Mouse (Mus musculus) fat pad, adult 2 months (tissue): ENCODE results near the gene Dab2ip.

Experiments used
- DNase-seq: peaks from one replicate; pipeline ENCODE4 v3.0.0-alpha.2; 2011; ENCODE audit warnings: low read depth, low spot score; ENCODE audit errors: extremely low read depth

Gene Dab2ip

DNA sequence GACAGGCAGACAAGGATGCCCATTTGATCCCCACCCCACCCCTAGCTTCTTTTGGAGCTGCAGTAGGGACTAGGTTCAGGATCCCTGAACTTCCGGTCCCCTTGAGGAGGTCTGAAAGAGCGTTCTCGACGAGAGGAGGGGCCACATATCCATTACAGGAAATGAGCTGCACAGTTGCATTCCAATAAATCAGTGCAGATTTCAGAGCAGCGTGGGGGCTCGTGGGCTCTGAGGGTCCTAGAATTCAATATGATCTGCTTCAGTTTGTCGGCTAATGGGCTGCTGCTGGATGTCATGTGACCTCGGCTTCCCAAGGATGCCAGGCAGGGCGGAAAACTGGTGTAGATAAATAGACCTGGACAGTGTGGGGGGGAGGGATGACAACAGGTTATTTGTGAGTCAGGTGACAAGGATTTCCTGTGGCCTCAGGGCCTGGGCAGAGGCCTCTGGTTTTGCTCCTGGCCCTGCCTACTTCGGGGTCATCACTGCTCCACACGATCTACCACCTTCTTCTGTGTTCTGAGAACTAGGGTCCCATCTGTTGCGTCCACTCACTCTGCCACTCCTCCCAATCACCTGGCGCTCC, 181.7 kb downstream of the Dab2ip start:
- no peak for DNase-seq

DNA sequence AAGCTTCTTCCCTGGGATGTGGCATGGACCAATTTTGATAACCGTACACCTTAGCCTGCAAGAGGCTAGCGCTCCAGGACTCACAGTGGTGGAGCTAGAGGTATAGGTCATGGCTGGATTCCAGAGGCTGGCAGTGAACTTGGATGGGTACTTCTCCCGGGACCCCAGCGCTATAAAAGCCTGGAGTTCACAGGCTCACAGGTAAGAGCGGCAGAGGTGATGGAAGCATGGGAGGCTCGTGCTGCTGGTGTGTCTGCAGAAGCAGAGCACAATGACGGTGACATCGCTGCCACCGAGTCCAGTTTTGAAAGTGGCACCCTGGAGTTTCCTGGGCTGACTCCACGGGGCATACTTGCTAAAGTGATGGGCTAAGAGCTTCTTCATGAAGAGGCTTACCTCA, 187.8 kb downstream of the Dab2ip start:
- no peak for DNase-seq

DNA sequence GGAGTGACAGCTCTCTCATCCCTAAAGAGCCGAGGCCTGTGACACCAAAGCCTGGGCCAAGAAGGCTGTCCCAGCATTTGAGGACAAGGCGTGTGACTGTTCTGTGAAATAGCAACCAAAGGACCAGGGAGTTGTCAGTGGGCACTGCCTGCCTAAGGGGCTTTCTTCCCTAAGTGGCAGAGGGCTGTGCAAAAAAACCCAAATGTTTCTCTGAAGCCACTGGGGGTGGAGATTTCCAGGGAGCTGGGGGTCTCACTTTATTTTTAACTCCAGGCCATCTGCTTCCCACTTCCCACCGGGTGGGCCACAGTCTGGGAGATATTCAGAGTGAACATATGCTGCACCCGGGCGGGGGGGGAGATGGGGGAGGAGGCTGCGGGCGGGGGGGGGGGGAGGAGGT, 188.6 kb downstream of the Dab2ip start:
- no peak for DNase-seq

DNA sequence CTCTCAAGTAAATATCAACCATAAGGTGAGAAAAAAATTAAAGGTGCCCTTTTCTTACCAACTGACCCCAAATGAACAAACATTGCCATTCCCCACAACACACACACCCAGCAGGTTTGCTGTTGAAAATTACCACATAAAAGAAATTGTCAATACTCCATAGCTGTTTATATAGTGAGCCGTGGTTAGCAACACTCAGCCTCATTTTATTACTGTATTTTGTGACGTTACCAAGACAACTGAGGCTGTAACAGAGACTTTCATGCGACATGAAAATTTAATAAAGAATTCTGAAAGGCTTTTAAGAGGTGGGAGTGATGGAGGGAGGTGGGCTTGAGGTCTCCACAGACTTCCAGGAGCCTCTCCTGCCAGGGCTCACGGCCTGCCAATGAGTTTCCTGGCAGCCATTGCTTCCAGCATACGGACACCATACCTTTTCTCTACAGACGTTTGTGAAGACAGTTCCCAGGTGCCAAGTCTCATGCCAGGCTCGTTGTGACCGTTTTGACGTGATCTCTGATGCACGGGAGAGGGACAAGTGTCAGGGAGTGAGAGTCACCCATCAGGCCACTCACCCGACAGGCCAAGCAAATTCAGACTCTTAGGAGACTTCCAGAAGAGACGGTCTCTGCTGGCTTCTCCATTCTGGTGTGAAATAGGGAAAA, 189.4 kb downstream of the Dab2ip start:
- no peak for DNase-seq

DNA sequence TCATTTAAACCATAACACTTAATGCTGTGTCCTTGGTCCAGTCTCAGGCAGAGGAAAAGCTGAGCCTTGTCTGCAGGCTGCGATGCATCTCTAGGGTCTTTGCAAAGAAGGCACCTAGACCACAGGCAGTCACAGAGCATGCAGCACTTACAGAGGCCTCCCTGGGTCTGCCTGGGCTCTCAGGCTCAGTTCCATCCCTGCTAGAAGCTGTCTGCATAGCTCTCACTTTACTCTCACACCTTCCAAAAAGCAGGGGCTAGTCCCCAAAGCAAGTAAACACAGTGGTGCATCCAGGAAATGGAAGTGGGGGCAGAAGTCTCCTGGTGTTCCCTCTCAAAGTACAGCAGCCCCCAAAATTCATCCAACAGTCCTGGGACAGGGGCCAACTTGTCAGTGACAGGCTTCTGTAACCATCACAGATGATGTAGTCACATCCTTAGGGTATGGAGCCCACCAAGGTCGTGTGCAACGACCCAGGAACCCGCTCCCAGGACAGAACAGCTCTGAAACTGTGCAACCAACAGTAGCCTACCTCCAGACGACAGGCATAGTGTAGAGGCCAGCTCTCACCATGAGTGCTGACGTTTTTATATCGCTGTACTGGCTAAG, 192.6 kb downstream of the Dab2ip start:
- no peak for DNase-seq

DNA sequence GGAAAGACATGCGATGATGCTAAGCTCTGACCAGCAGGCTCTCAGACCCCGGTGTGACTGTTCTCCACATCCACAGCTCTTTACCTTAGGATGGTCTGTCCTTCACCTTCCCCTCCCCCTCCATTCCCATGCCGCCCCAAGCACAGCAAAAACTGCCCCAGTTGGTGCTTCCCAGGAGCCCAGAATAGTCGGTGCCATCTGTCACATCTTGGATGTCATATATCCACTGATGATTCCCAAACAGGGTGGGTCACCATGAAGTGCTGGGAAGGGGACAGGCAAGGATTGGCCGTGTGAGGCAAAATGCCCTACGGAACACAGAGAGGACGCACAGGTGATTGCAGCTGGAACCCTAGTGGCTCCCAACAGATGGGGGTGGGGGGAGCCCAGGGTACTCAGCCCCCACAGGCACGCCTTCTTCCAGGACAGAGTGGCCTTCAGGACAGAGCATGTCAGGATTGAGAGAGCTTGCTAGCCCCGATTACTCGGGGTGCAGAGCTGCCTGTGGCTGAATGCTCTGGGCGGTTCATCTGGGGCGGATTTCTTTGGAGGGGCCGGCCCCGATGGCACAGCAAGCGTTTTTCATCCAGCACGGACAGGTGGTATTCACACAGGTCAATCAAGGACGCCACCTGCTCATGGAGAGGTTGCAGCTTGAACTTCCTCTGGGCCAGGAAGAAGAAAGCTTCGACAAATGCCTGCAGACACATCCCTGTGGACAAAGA, 193.9 kb downstream of the Dab2ip start:
- DNase-seq = no peak

DNA sequence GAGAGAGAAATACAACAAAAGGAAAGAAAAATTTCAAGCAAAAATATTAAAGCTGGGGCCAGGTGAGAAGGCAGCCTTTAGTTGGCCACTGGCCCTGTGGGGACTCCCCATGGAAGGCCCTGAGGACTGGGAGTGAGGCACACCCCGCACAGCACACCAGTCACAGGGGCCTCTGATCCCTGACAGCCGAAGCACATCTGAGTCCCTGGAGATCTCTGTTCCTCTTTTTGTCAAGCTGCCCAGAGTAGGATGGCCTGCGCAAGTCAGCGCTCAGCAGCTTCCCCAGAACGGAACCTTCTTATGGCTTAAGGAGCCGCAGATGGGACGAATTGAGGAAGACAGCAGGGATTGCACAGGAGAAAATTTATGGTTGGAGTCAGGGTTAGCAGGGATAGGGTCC, 198.4 kb downstream of the Dab2ip start:
- DNase-seq = no peak

DNA sequence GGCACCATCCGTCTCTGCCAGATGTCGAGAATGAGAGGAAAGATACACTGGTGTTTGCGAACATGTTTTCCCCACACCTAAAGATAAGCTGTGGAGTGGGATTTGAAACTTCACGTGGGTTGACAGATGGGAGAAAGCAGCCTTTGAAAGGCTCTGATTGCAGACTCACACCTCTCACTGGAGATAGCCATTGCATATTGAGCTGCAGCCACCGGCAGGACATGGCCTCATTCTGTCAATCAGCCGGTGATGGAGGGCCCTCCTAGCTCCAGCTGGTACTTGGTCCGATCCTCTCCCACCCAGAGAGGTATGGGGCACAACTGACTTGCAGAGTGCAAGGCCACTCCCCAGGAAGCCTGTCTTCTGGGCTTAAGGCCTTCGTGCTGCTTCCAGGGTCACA, 202.3 kb downstream of the Dab2ip start:
- no peak for DNase-seq

DNA sequence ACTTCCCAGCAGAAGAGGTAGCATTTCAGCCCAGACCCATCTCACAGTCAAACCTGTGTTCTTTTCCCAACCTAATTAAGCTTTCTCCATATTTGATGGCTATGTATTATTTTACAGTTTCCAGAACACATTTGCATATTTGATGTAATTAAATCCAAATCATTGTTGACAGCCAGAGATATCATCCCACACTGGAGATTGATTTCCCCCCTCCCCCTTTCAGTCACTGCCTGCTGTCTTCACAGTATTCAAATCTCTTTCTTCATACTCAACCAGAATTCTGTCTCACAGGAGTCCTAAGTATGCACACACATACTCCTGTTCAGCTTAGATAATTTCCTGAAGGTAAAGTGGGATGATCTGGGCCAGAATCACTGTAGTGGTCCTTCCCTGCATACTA, 202.8 kb downstream of the Dab2ip start:
- no peak for DNase-seq

DNA sequence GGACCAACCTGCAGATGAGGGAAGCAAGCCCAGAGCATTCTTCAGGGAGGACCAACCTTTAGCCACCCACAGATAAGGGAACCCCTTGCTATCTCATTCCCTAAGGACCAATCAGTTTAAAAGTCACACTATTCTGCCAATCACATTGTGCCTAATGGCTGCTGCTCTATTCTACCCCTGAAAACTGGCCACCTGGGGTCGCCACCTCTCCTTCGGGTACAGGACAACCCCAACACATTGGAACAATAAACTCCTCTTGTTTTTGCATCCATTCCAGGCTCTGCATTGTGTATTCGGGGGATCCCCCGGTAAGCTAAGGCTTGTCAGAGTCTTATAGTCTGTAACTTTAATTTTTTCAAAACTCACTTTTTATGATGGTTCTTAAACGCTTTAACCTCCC, 203.4 kb downstream of the Dab2ip start:
- no peak for DNase-seq

DNA sequence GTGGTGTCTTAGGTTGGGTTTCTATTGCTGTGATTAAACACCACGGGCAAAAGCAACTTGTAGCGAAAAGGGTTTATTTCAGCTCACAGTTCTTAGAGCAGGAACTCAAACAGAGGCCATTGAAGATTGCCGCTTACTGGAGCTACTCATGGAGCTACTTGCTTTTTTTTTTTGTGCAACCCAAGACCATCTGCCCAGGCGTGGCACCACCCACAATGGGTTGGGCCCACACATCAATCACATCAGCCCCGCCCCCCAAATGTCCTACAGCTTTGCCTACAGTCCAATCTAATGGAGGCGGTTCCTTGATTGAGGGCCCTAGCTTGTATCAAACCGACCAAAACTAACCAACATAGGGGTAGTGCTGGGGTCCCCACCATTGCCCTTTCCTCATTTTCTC, 205.8 kb downstream of the Dab2ip start:
- no peak for DNase-seq

DNA sequence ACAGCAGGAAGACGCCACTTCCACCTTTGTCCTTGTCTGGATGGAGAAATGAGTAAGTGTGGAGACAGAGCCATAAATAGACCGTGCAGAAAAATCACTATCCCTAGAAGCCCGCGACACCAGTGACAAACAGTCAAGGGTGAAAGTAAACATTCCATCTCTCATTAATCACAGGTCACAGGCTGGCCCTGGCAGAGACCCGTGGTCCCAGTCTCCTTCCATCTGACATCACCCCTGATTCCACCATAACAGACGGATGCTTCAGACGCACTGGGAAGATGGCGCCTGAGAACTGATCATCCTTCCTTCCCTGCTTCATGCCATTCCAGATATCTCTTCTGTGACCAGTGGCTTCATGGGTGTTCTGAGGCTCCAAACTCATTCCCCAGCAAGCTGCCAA, 206.3 kb downstream of the Dab2ip start:
- DNase-seq = no peak

DNA sequence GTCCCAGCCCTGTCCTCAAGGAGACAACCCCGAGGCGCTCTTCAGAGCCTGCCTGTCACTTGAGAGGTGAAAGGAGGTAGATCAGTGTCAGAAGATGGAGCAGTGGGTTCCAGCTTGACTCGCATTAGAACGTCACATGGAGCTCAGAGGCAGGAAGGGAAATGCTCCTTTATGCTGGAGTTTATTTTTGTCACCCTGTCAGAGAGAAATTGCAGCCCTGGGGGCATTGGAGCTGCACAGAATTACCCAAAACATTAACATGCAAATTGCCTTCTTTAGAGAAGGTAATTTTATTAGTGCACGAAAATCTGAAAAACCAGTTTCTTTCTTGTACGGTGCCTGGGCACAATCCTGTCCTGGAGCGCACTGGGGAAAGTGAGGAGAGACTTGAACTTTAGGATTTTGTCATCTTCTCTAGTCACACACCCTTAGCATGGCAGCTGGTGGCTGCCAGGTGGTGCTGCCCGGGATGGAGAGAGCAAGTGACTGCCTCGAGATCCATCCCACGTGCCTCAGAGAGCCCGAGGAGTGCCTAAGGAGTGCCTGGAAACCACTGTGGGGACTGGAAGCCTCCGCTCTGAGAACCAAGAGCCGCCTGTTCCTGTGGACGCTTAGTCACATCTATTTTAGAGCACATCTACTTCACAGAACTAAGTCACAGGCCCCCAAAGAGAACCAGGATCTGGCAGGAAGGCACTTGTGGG, 209.9 kb downstream of the Dab2ip start:
- no peak for DNase-seq

DNA sequence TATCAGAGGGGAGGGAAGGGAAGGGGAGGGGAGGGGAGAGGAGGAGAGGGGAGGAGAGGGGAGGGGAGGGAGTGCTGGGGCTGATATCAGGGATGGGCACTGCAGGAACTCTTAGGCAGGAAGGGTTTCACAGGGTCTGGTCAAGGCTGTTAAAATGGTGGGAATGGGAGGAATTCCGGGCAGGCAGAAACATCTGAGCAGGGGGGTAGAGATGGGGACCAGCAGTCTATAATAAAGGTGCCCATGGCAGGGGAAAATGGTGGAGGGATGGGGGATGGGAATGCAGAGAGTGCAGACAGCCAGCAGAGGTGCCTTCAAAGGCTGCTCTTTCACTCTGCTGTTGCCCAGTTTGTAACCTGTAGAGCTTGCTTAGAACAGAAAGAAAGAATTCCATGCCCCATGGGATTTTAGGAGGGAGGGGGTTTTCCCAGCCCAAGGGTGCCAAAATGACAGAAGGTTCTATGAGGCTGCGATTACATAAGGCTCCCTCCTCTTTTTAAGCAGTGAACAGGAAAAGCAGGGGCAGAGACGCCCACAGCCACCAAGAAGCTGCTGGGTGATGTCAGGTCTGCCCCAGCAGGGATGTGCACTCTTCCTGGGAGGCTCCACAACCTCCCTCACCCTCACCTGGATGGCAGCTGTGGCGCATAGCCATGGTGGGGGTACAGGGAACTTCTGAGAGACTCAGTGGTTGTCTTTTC, 210.6 kb downstream of the Dab2ip start:
- DNase-seq = no peak

DNA sequence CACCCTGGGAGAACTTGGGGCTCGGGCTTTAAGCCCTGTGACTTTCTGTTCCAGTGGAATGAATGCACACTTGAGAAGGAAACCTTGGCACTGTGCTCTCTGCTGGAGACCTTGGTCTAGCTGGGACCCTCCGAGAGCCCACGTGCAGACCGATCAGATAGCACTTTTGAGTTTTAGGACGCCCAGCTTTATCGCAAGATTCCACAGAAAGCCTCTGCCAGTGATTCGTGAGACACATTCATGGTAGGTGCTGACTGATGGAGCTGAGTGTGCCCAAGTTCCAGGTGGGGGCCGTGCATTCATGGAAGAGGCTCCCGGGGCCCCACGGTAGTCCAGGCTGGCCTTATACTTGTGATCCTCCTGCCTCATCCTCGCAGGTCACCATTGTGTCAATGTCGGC, 211.3 kb downstream of the Dab2ip start:
- DNase-seq = no peak

DNA sequence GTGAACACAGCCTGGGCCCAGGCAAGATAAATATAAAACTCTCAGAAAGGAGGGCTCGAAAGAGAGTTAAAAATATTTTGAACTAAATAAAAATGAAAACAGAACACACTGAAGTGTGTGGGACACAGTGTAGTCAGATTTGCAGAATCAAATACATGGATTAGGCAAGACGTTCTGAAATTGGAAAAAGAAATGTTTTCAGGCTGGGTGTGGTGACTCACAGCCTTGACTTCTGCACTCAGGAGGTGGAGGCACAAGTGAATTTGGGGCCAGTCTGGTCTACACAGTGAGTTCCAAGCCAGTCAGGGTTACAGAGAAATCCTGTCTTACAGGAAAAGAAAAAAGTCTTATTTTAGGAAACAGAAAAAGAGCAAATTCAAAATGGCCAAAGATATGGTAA, 212.5 kb downstream of the Dab2ip start:
- DNase-seq = no peak

DNA sequence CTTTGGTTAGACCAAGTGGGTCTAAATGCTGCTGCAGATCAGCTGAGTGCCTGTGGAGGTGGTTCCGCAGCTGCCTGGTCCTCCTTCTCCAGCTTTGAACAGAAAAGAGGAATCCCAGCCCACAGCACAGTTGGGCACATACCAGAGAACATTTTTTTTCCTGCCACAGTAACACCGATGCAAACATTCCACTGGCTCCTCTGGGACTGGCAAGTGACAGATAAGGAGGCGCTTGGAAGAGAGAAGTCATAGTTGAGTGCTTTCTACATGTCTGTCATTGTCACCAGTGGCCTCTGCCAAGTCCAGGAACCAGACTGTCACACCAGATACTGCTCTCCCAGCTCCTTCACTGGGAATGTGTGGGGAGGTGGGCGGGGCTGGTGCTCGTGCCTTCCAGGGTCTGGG, 217.6 kb downstream of the Dab2ip start:
- DNase-seq = no peak

DNA sequence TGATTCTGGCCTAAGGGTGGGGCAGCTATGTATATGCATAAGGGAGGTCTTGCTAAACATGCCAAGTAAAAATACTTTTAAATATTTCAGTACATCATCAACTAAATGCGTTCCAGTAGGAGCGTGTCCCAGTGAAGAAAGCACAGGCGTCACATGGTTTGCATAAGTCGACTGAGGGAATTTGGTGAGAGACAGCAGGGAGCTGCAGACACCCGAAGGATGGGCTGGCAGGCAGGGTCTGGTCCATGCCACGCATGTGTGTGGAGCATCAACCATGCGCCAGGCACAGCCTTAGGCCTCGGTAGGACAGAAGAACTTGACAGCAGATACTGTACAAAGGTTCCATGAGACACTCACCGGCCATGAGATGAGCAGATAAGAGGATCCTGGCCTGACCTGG, 218.9 kb downstream of the Dab2ip start:
- DNase-seq = no peak

DNA sequence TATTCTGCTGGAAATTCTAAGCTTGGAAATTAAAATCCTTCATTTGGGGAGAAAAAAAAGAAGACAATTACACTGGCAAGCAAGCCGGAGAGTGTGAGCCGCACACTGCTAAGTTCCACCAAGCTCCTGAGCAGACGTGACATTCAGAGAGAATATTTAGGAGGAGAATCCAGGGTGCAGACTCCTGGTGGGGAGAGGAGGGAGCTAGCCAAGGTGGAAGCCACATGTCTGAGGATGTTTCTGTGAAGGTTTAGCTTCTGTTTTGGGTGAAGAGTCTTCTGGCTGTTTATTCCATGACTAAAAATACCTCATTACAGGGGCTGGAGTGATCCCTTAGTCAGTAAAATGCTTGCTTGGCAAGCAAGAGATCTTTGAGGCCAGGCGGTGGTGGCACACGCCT, 221.2 kb downstream of the Dab2ip start:
- no peak for DNase-seq
